20 mouse cellular contexts compared by ENCODE assay signal in the genomic region with DNA sequence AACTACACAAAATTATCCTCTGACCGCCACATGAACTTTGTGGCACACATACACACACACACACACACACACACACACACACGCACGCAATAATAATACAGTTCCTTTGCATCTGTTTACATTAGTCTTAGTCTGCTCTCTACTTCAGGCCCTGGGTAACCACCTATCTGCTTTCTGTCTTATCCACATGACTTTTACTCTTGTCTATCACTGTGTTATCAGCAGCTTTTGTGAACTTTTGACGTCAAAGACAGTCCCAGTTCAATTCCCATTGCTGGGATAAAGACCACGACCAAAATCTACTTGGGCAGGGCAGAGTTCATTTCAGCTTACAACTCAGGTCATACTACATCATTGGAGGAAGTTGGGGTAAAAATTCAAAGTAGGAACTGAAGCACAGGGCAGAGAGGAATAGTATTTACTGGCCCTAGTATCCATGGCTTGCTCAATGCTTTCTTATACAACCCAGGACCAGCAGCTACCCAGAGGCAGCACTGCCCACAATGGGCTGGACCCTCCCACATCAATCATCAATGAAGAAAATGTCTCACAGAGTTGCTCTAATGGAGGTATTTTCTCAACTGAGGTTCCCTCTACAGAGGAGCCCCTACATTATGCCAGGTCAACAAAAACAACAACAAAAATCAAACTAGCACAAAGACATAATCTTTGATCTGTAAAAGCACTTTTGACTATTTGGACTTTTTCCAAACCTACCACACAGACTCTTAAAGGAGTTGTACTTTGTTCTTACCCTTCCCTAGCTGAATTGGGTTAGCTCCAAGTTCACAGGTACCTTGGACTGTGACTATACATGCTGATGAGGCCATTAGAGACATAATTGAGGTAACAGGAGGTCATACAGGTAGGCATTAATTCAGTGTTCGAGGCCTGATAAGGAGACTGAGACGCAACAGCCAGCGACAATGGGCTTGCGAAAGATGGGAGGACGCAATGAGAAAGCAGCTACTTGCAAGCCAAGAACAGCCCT. TPM values are rescaled to one million over a fixed set of nuclear protein-coding genes. Genes with fewer than 3 reads are reported as not detected.
DNase-seq lines count a peak whose midpoint lies in the region; ATAC-seq and TF ChIP-seq lines count a peak whose summit lies in the region.
"Had no signal": no experiment of that assay in that cellular context is flagged by ENCODE, and none has a peak within 500 bp of the region (broad histone marks: within the 10 kb centered on the region; RNA-seq: fewer than 3 reads in every experiment).

No protein-coding gene starts in this region.

- no peaks in the 10 kb centered on the region for H3K27me3 ChIP-seq in liver, postnatal 0 days (ENCODE audit: insufficient read depth, low read length)
- H3K27me3 ChIP-seq in liver, embryonic 11.5 days (replicated peaks; ENCODE audit: control insufficient read depth, insufficient read depth, low read length), result no peaks in the 10 kb centered on the region
- H3K27me3 ChIP-seq in intestine, postnatal 0 days (replicated peaks; ENCODE audit: control insufficient read depth, insufficient read depth, low read length), result no peaks in the 10 kb centered on the region
- H3K27me3 ChIP-seq in midbrain, postnatal 0 days (ENCODE audit: insufficient read depth, low read length), result no peaks in the 10 kb centered on the region
- H3K27me3 ChIP-seq: embryonic facial prominence, embryonic 12.5 days; forebrain, embryonic 15.5 days; liver, embryonic 12.5 days; midbrain, embryonic 12.5 days had no signal

- no peak overlapping the region for H3K4me2 ChIP-seq in liver, postnatal 0 days (ENCODE audit: low read depth, low read length)
- no peak overlapping the region for H3K4me2 ChIP-seq in liver, embryonic 11.5 days
- no peak overlapping the region for H3K4me2 ChIP-seq in intestine, postnatal 0 days (replicated peaks; ENCODE audit: low read depth)
- no peak overlapping the region for H3K4me2 ChIP-seq in midbrain, postnatal 0 days (ENCODE audit: low read depth, low read length, poor library complexity, severe bottlenecking)
- H3K4me2 ChIP-seq: embryonic facial prominence, embryonic 12.5 days; forebrain, embryonic 15.5 days; liver, embryonic 12.5 days; lung, embryonic 14.5 days; midbrain, embryonic 12.5 days had no signal

- peaks cover 3% of the 10 kb centered on the region; the same call in 1 of the 2 replicates for H3K4me1 ChIP-seq in liver, postnatal 0 days (ENCODE audit: insufficient read depth)
- no peaks in the 10 kb centered on the region for H3K4me1 ChIP-seq in liver, embryonic 11.5 days (replicated peaks; ENCODE audit: control insufficient read depth, insufficient read depth, low read length)
- no peaks in the 10 kb centered on the region for H3K4me1 ChIP-seq in intestine, postnatal 0 days (replicated peaks; ENCODE audit: control insufficient read depth, insufficient read depth, low read length)
- H3K4me1 ChIP-seq in midbrain, postnatal 0 days (ENCODE audit: insufficient read depth, low read length), result no peaks in the 10 kb centered on the region
- H3K4me1 ChIP-seq: embryonic facial prominence, embryonic 12.5 days had no signal

- 63% methylated on average over 10 of the region's 10 CpGs for WGBS in liver, postnatal 0 days (ENCODE audit: insufficient replicate concordance)
- 75% methylated on average over 10 of the region's 10 CpGs for WGBS in liver, embryonic 11.5 days
- 39% methylated on average over 10 of the region's 10 CpGs for WGBS in intestine, postnatal 0 days
- 90% methylated on average over 10 of the region's 10 CpGs for WGBS in midbrain, postnatal 0 days

- 0 out of 2 replicates have a peak overlapping the region, but pooled peaks have one; percentile 11 for H3K27ac ChIP-seq in liver, postnatal 0 days (ENCODE audit: low read depth)
- H3K27ac ChIP-seq in liver, embryonic 11.5 days (ENCODE audit: low read depth, low read length), result no peak overlapping the region
- H3K27ac ChIP-seq in intestine, postnatal 0 days (ENCODE audit: low read depth, low read length), result peak overlapping the region; percentile 37; the same call in 1 of the 2 replicates
- H3K27ac ChIP-seq in midbrain, postnatal 0 days (ENCODE audit: low read depth, low read length), result no peak overlapping the region
- H3K27ac ChIP-seq: embryonic facial prominence, embryonic 12.5 days; forebrain, embryonic 15.5 days; hindbrain, embryonic 10.5 days; liver, embryonic 12.5 days; midbrain, embryonic 12.5 days had no signal

- no peak for TF ChIP-seq EP300 in liver, postnatal 0 days (IDR thresholded peaks at IDR 0.05; ENCODE audit: low read depth)

- H3K36me3 ChIP-seq in liver, postnatal 0 days (replicated peaks; ENCODE audit: insufficient read depth, low read length), result no peaks in the 10 kb centered on the region
- H3K36me3 ChIP-seq in liver, embryonic 11.5 days (ENCODE audit: control insufficient read depth, insufficient read depth, low read length), result no peaks in the 10 kb centered on the region
- H3K36me3 ChIP-seq in intestine, postnatal 0 days (ENCODE audit: control insufficient read depth, insufficient read depth), result no peaks in the 10 kb centered on the region
- H3K36me3 ChIP-seq in midbrain, postnatal 0 days (ENCODE audit: insufficient read depth, low read length), result no peaks in the 10 kb centered on the region
- H3K36me3 ChIP-seq: embryonic facial prominence, embryonic 12.5 days; forebrain, embryonic 15.5 days; hindbrain, embryonic 10.5 days; liver, embryonic 12.5 days; midbrain, embryonic 12.5 days had no signal

- H3K9me3 ChIP-seq in liver, postnatal 0 days (ENCODE audit: low read length), result no peaks in the 10 kb centered on the region
- H3K9me3 ChIP-seq in liver, embryonic 11.5 days (ENCODE audit: control insufficient read depth, low read length), result no peaks in the 10 kb centered on the region
- H3K9me3 ChIP-seq in intestine, postnatal 0 days (ENCODE audit: control insufficient read depth), result no peaks in the 10 kb centered on the region
- H3K9me3 ChIP-seq in midbrain, postnatal 0 days (ENCODE audit: low read length), result no peaks in the 10 kb centered on the region
- H3K9me3 ChIP-seq: embryonic facial prominence, embryonic 12.5 days; forebrain, embryonic 15.5 days; hindbrain, embryonic 10.5 days; liver, embryonic 12.5 days; midbrain, embryonic 12.5 days had no signal

- H3K9ac ChIP-seq in liver, postnatal 0 days (replicated peaks), result no peak overlapping the region
- no peak overlapping the region for H3K9ac ChIP-seq in liver, embryonic 11.5 days (ENCODE audit: low read depth, low read length)
- H3K9ac ChIP-seq in intestine, postnatal 0 days (ENCODE audit: low read depth, low read length), result no peak overlapping the region
- no peak overlapping the region for H3K9ac ChIP-seq in midbrain, postnatal 0 days (replicated peaks; ENCODE audit: low read length, poor library complexity, severe bottlenecking)
- H3K9ac ChIP-seq: embryonic facial prominence, embryonic 12.5 days; forebrain, embryonic 15.5 days; liver, embryonic 12.5 days; lung, embryonic 14.5 days; midbrain, embryonic 12.5 days had no signal

- no peak for ATAC-seq in liver, postnatal 0 days
- no peak for ATAC-seq in liver, embryonic 11.5 days (replicated peaks; ENCODE audit: low FRiP score)
- peak; percentile 80 for ATAC-seq in intestine, postnatal 0 days
- peak; percentile 31; the same call in 1 of the 2 replicates for ATAC-seq in megakaryocyte progenitor cell, adult 5-6 weeks (replicated peaks; ENCODE audit: poor library complexity)
- no peak for ATAC-seq in midbrain, postnatal 0 days (ENCODE audit: low FRiP score)
- ATAC-seq: forebrain, embryonic 15.5 days; liver, embryonic 12.5 days had no signal

- DNase-seq in liver, postnatal 0 days, result no peak
- no peak for DNase-seq in liver, embryonic 11.5 days (ENCODE audit: low spot score)
- no peak for DNase-seq in adrenal gland, postnatal 4 days (ENCODE audit: low spot score in 2 of 2)
- no peak for DNase-seq in layer of hippocampus, adult 11-12 months (ENCODE audit: low spot score)
- no peak for DNase-seq in midbrain, postnatal 0 days (ENCODE audit: low spot score)
- DNase-seq: adrenal gland, adult 2 months; cerebellum, postnatal 10 days; gastrocnemius, postnatal 25 days; lung, embryonic 14.5 days; lung, postnatal 4 days; spleen, adult 18-20 months; thymus, adult 18-20 months had no signal

- TF ChIP-seq CTCF in liver, postnatal 0 days (IDR thresholded peaks at IDR 0.05; ENCODE audit: low read depth), result no peak
- no peak for TF ChIP-seq CTCF in intestine, postnatal 0 days (IDR thresholded peaks at IDR 0.05; ENCODE audit: low read depth)
- TF ChIP-seq CTCF in midbrain, postnatal 0 days (IDR thresholded peaks at IDR 0.05), result no peak

- no peak overlapping the region for H3K4me3 ChIP-seq in liver, postnatal 0 days (ENCODE audit: low read depth, low read length)
- H3K4me3 ChIP-seq in liver, embryonic 11.5 days (ENCODE audit: low read depth, low read length), result no peak overlapping the region
- no peak overlapping the region for H3K4me3 ChIP-seq in intestine, postnatal 0 days (ENCODE audit: low read depth, low read length)
- no peak overlapping the region for H3K4me3 ChIP-seq in midbrain, postnatal 0 days (ENCODE audit: low read depth, low read length)
- H3K4me3 ChIP-seq: embryonic facial prominence, embryonic 12.5 days; erythroblast, embryonic 14.5 days; forebrain, embryonic 15.5 days; hindbrain, embryonic 10.5 days; liver, embryonic 12.5 days; midbrain, embryonic 12.5 days had no signal

RNA-seq across cellular contexts. Expression of a gene that starts 17.7 kb away (rescaled TPM):
- 6.9 and 7.0 TPM in 2 replicates for polyA plus RNA-seq in liver, postnatal 0 days (2015; fragmentation: Nextera tagmentation; extraction: Ambion mirVana)
- 23.0 and 23.3 TPM in 2 replicates for polyA plus RNA-seq in liver, embryonic 11.5 days (2014; fragmentation: Nextera tagmentation; extraction: Ambion mirVana)
- polyA plus RNA-seq in intestine, postnatal 0 days (2015; fragmentation: Nextera tagmentation; extraction: Ambion mirVana), result 10.4 and 10.6 TPM in 2 replicates
- total RNA-seq in megakaryocyte progenitor cell, adult 5-6 weeks (2015), result 20.2 and 21.9 TPM in 2 replicates
- total RNA-seq in megakaryocyte progenitor cell, adult 5-6 weeks (2017), result 41.9 and 44.6 TPM in 2 replicates
- 10 to 100 TPM; 15.1 to 16.6 TPM for total RNA-seq in adrenal gland, postnatal 4 days (2021)
- 9.5 and 11.7 TPM in 2 replicates for total RNA-seq in midbrain, postnatal 0 days (2014; rRNA removed)
- 6.6 and 6.8 TPM in 2 replicates for polyA plus RNA-seq in midbrain, postnatal 0 days (2015; fragmentation: Nextera tagmentation; extraction: Ambion mirVana)

RNA-seq across cellular contexts. Expression of a gene that starts 20.2 kb away (rescaled TPM):
- 10.3 and 12.5 TPM in 2 replicates for polyA plus RNA-seq in liver, postnatal 0 days (2015; fragmentation: Nextera tagmentation; extraction: Ambion mirVana)
- 17.2 and 17.6 TPM in 2 replicates for polyA plus RNA-seq in liver, embryonic 11.5 days (2014; fragmentation: Nextera tagmentation; extraction: Ambion mirVana)
- polyA plus RNA-seq in intestine, postnatal 0 days (2015; fragmentation: Nextera tagmentation; extraction: Ambion mirVana), result 7.2 and 7.5 TPM in 2 replicates
- total RNA-seq in megakaryocyte progenitor cell, adult 5-6 weeks (2015), result 81.8 and 91.6 TPM in 2 replicates
- 40.7 and 45.9 TPM in 2 replicates for total RNA-seq in megakaryocyte progenitor cell, adult 5-6 weeks (2017)
- total RNA-seq in adrenal gland, postnatal 4 days (2021), result 10 to 100 TPM; 15.3 to 18.3 TPM
- 0.44 and 0.71 TPM in 2 replicates for total RNA-seq in midbrain, postnatal 0 days (2014; rRNA removed)
- 0.47 and 0.77 TPM in 2 replicates for polyA plus RNA-seq in midbrain, postnatal 0 days (2015; fragmentation: Nextera tagmentation; extraction: Ambion mirVana)

Comparison
In these comparisons a context has a peak if more than half of its experiments do, and no peak if none do; other contexts are left out.
1. H3K27ac ChIP-seq: peak in liver, postnatal 0 days (single experiment) and intestine, postnatal 0 days (single experiment); none in liver, embryonic 11.5 days (single experiment) and midbrain, postnatal 0 days (single experiment).
2. ATAC-seq: peak in intestine, postnatal 0 days (single experiment) and megakaryocyte progenitor cell, adult 5-6 weeks (single experiment); none in liver, postnatal 0 days (single experiment), liver, embryonic 11.5 days (single experiment) and midbrain, postnatal 0 days (single experiment).